Mouse (Mus musculus) limb, embryonic 14.5 days (tissue): ENCODE measurements around the gene Sash1. TPM values are rescaled to one million over a fixed set of nuclear protein-coding genes. Genes with fewer than 3 reads are reported as not detected.

Experiments used
- ATAC-seq: fragments of 200-750 bp; cut with Nextera tagmentation; 2 replicates; pipeline ENCODE4 v1.8.0; 2017; ENCODE audit warnings: low read depth, moderate number of reproducible peaks, moderate TSS enrichment; ENCODE audit not compliant: low FRiP score
- DNase-seq: peaks from one replicate; pipeline ENCODE4 v3.0.0-alpha.2; 2015; ENCODE audit warnings: low spot score
- H3K27ac ChIP-seq: fragments of 300-500 bp; sonication (generic); replicated peaks from 2 replicates; pipeline ENCODE4 v1.5.1; 2014; ENCODE audit warnings: low read depth, mild to moderate bottlenecking, low read length, moderate library complexity, mixed read lengths
- H3K27me3 ChIP-seq: fragments of 300-500 bp; sonication (generic); 2 replicates; pipeline ENCODE4 v1.6.1; 2014; ENCODE audit warnings: low read length, mixed read lengths; ENCODE audit not compliant: control insufficient read depth, insufficient read depth
- H3K36me3 ChIP-seq: fragments of 300-500 bp; sonication (generic); 2 replicates; pipeline ENCODE4 v1.6.1; 2014; ENCODE audit warnings: mild to moderate bottlenecking, low read length, moderate library complexity, mixed read lengths; ENCODE audit not compliant: control insufficient read depth, insufficient read depth
- H3K4me1 ChIP-seq: fragments of 300-500 bp; sonication (generic); 2 replicates; pipeline ENCODE4 v1.6.1; 2014; ENCODE audit warnings: antibody characterized with exemption, low read length, mixed read lengths; ENCODE audit not compliant: control insufficient read depth, insufficient read depth
- H3K4me2 ChIP-seq: fragments of 300-500 bp; sonication (generic); replicated peaks from 2 replicates; pipeline ENCODE4 v1.6.1; 2014; ENCODE audit warnings: low read depth, mild to moderate bottlenecking, low read length, moderate library complexity; ENCODE audit not compliant: severe bottlenecking
- H3K4me3 ChIP-seq: fragments of 300-500 bp; sonication (generic); replicated peaks from 2 replicates; pipeline ENCODE4 v1.5.1; 2014; ENCODE audit warnings: low read length
- H3K9ac ChIP-seq: fragments of 300-500 bp; sonication (generic); 2 replicates; pipeline ENCODE4 v1.6.1; 2014; ENCODE audit warnings: mild to moderate bottlenecking, low read depth, low read length, moderate library complexity; ENCODE audit not compliant: severe bottlenecking
- H3K9me3 ChIP-seq: fragments of 300-500 bp; sonication (generic); 2 replicates; pipeline ENCODE4 v1.6.1; 2016; ENCODE audit warnings: low read length; ENCODE audit not compliant: control insufficient read depth
- POLR2A ChIP-seq: fragments of 200-500 bp; IDR thresholded peaks from 2 replicates; pipeline ENCODE4 v1.8.0; 2012; ENCODE audit warnings: inconsistent platforms, mild to moderate bottlenecking, moderate library complexity, borderline replicate concordance; ENCODE audit not compliant: insufficient read depth, insufficient read length; ENCODE audit errors: extremely low read depth
- WGBS: fragments of 180-500 bp; shearing (Covaris S2); extraction: QIAGEN DNeasy Blood & Tissue Kit; methylation state at CpG from one replicate; pipeline ENCODE4 v1.1.7; 2014; 5-methylcytosine and 5-hydroxymethylcytosine counted together
- polyA plus RNA-seq, 2 experiments: library from polyadenylated mRNA; depleted of rRNA in 1 of 2; stranded (reverse) in 1 of 2; unstranded in 1 of 2; fragments of >200 nt; fragmentation: Nextera tagmentation in 1 of 2; extraction: Ambion mirVana in 1 of 2; gene quantifications; 2 replicates each; pipeline versions ENCODE4 v1.2.1 to v1.2.3; 2012 to 2014

Sash1 gene
- polyA plus RNA-seq, 2 experiments, result 8.8 to 21.7 TPM

- Histone ChIP-seq H3K9me3 (no peaks in the 10 kb centered on the region), H3K4me1 (peaks cover 14% of the 10 kb centered on the region), H3K4me2 (no peak overlapping the region), H3K27me3 (no peaks in the 10 kb centered on the region), H3K27ac (no peak overlapping the region; the same call in 1 of the 2 replicates), H3K9ac (no peak overlapping the region), H3K4me3 (no peak overlapping the region), H3K36me3 (peaks cover 39% of the 10 kb centered on the region)
- peak; percentile 32; the same call in 1 of the 2 replicates for ATAC-seq
- WGBS, result 46% methylated on average over 21 of the region's 21 CpGs
- TF ChIP-seq POLR2A, result no peak
- peak; percentile 45 for DNase-seq
Measured at GRCm38 (mm10) chr10:8747450-8748212, 138.2 kb downstream of the Sash1 start.

GRCm38 (mm10) chr10:8746082-8746696 lies 139.7 kb downstream of the Sash1 start:
- Histone ChIP-seq H3K4me3 (no peak overlapping the region), H3K27ac (no peak overlapping the region), H3K27me3 (no peaks in the 10 kb centered on the region), H3K4me1 (peaks cover 14% of the 10 kb centered on the region), H3K9me3 (no peaks in the 10 kb centered on the region), H3K4me2 (no peak overlapping the region), H3K36me3 (peaks cover 50% of the 10 kb centered on the region), H3K9ac (no peak overlapping the region)
- 73% methylated on average over 14 of the region's 14 CpGs for WGBS
- no peak for ATAC-seq
- DNase-seq, result no peak
- no peak for TF ChIP-seq POLR2A

GRCm38 (mm10) chr10:8742872-8743271 lies 143.0 kb downstream of the Sash1 start:
- H3K4me3 ChIP-seq, result no peak overlapping the region
- no peak for TF ChIP-seq POLR2A
- no peak overlapping the region for H3K4me2 ChIP-seq
- no peak overlapping the region for H3K27ac ChIP-seq
- H3K27me3 ChIP-seq, result no peaks in the 10 kb centered on the region
- ATAC-seq (peak; percentile 54; the same call in 1 of the 2 replicates), DNase-seq (peak; percentile 89)
- WGBS, result 47% methylated on average over 2 of the region's 2 CpGs
- H3K36me3 ChIP-seq, result peaks cover 61% of the 10 kb centered on the region
- H3K9me3 ChIP-seq, result no peaks in the 10 kb centered on the region
- peaks cover 10% of the 10 kb centered on the region for H3K4me1 ChIP-seq
- H3K9ac ChIP-seq, result no peak overlapping the region

GRCm38 (mm10) chr10:8741505-8741904 lies 144.4 kb downstream of the Sash1 start:
- Histone ChIP-seq H3K4me1 (no peaks in the 10 kb centered on the region; the same call in 1 of the 2 replicates), H3K9me3 (no peaks in the 10 kb centered on the region), H3K27ac (no peak overlapping the region), H3K9ac (no peak overlapping the region), H3K4me2 (no peak overlapping the region), H3K36me3 (peaks cover 71% of the 10 kb centered on the region), H3K27me3 (no peaks in the 10 kb centered on the region), H3K4me3 (no peak overlapping the region)
- no peak for TF ChIP-seq POLR2A
- WGBS, result 90% methylated on average over 9 of the region's 9 CpGs
- ATAC-seq, result no peak
- no peak for DNase-seq

GRCm38 (mm10) chr10:8740797-8741196 lies 145.1 kb downstream of the Sash1 start:
- no peak for ATAC-seq
- Histone ChIP-seq H3K27ac (no peak overlapping the region), H3K4me1 (no peaks in the 10 kb centered on the region; the same call in 1 of the 2 replicates), H3K4me2 (no peak overlapping the region), H3K27me3 (no peaks in the 10 kb centered on the region), H3K9ac (no peak overlapping the region), H3K9me3 (no peaks in the 10 kb centered on the region), H3K36me3 (peaks cover 67% of the 10 kb centered on the region), H3K4me3 (no peak overlapping the region)
- no peak for DNase-seq
- WGBS, result 94% methylated on average over 5 of the region's 5 CpGs
- TF ChIP-seq POLR2A, result no peak
